Comparison of ENCODE assay signal across 26 mouse cellular contexts in the genomic region with DNA sequence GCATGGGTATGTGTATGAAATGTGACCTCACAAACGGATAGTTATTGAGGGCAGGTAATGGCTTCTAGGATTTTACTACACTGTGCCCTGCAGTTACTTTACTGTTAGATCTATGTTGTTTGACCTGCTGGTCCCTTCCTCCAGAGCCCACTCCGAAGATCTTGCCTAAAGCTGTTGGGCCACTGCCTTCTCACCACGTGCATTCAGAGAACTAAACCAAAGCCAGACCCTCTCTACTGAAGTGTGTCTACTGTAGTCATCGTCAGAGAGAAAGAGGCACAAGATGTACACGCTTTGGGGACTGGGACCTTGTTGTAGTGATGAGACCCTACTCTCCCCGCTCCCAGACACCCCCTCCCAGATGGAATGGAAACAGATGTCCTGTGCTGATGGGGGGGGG. TPM values are rescaled to one million over a fixed set of nuclear protein-coding genes. Genes with fewer than 3 reads are reported as not detected.
A peak's percentile ranks its signal among the peaks of the same experiment; 100 is the strongest.
DNase-seq lines count a peak whose midpoint lies in the region; ATAC-seq lines count a peak whose summit lies in the region.
"Had no signal": no experiment of that assay in that cellular context is flagged by ENCODE, and none has a peak within 500 bp of the region (broad histone marks: within the 10 kb centered on the region; RNA-seq: fewer than 3 reads in every experiment).

No protein-coding gene starts in this region.

- H3K36me3 ChIP-seq in forebrain, embryonic 11.5 days (ENCODE audit: control insufficient read depth, insufficient read depth, low read length), result no peaks in the 10 kb centered on the region
- H3K36me3 ChIP-seq in forebrain, embryonic 10.5 days (replicated peaks), result no peaks in the 10 kb centered on the region
- H3K36me3 ChIP-seq in heart, embryonic 10.5 days, result no peaks in the 10 kb centered on the region
- no peaks in the 10 kb centered on the region for H3K36me3 ChIP-seq in midbrain, embryonic 11.5 days (ENCODE audit: control insufficient read depth, insufficient read depth, low read length)
- H3K36me3 ChIP-seq in midbrain, embryonic 13.5 days, result no peaks in the 10 kb centered on the region
- H3K36me3 ChIP-seq: G1E had no signal

- H3K4me3 ChIP-seq in forebrain, embryonic 11.5 days (ENCODE audit: low read depth, low read length), result no peak overlapping the region
- H3K4me3 ChIP-seq in forebrain, embryonic 10.5 days, result no peak overlapping the region
- no peak overlapping the region for H3K4me3 ChIP-seq in heart, embryonic 10.5 days
- no peak overlapping the region for H3K4me3 ChIP-seq in midbrain, embryonic 11.5 days (ENCODE audit: low read depth, low read length)
- no peak overlapping the region for H3K4me3 ChIP-seq in midbrain, embryonic 13.5 days (replicated peaks)

- no peaks in the 10 kb centered on the region for H3K27me3 ChIP-seq in forebrain, embryonic 11.5 days (ENCODE audit: control insufficient read depth, insufficient read depth, low read length)
- H3K27me3 ChIP-seq in forebrain, embryonic 10.5 days (ENCODE audit: poor library complexity, severe bottlenecking), result no peaks in the 10 kb centered on the region
- no peaks in the 10 kb centered on the region for H3K27me3 ChIP-seq in heart, embryonic 10.5 days (ENCODE audit: insufficient read depth, poor library complexity, severe bottlenecking)
- H3K27me3 ChIP-seq in midbrain, embryonic 11.5 days (ENCODE audit: control insufficient read depth, insufficient read depth, low read length), result no peaks in the 10 kb centered on the region
- no peaks in the 10 kb centered on the region for H3K27me3 ChIP-seq in midbrain, embryonic 13.5 days
- H3K27me3 ChIP-seq: Patski had no signal

- no peak overlapping the region for H3K27ac ChIP-seq in forebrain, embryonic 11.5 days (ENCODE audit: low read depth, low read length)
- H3K27ac ChIP-seq in forebrain, embryonic 10.5 days, result no peak overlapping the region
- H3K27ac ChIP-seq in heart, embryonic 10.5 days, result no peak overlapping the region
- H3K27ac ChIP-seq in midbrain, embryonic 11.5 days (ENCODE audit: low read depth, low read length), result no peak overlapping the region
- H3K27ac ChIP-seq in midbrain, embryonic 13.5 days, result no peak overlapping the region

- no peaks in the 10 kb centered on the region for H3K9me3 ChIP-seq in forebrain, embryonic 11.5 days (ENCODE audit: control insufficient read depth, low read length)
- no peaks in the 10 kb centered on the region for H3K9me3 ChIP-seq in forebrain, embryonic 10.5 days
- H3K9me3 ChIP-seq in heart, embryonic 10.5 days, result no peaks in the 10 kb centered on the region
- H3K9me3 ChIP-seq in midbrain, embryonic 11.5 days (ENCODE audit: control insufficient read depth, low read length), result no peaks in the 10 kb centered on the region
- no peaks in the 10 kb centered on the region for H3K9me3 ChIP-seq in midbrain, embryonic 13.5 days

- DNase-seq in forebrain, embryonic 11.5 days (ENCODE audit: low spot score), result peak; percentile 32
- no peak for DNase-seq in forebrain, embryonic 10.5 days (ENCODE audit: extremely low spot score, low spot score)
- peak; percentile 71 for DNase-seq in heart, adult 11 months
- no peak for DNase-seq in heart, postnatal 14 days
- peak; percentile 31 for DNase-seq in heart, embryonic 10.5 days (ENCODE audit: low spot score)
- DNase-seq in heart, postnatal 25 days (ENCODE audit: low spot score), result no peak
- peak; percentile 60 for DNase-seq in midbrain, embryonic 11.5 days (ENCODE audit: low spot score, missing footprints)
- DNase-seq: adrenal gland, adult 2 months; adrenal gland, adult 8-10 months; adrenal gland, postnatal 10 days; adrenal gland, postnatal 14 days; adrenal gland, postnatal 25 days; adrenal gland, postnatal 36 days; B cell, adult 2 months; cerebellum, adult 11 months; cerebellum, adult 11-12 months had no signal

- H3K4me1 ChIP-seq in forebrain, embryonic 11.5 days (replicated peaks; ENCODE audit: control insufficient read depth, insufficient read depth, low read length), result peaks cover 3% of the 10 kb centered on the region; the same call in 1 of the 2 replicates
- peaks cover 13% of the 10 kb centered on the region for H3K4me1 ChIP-seq in forebrain, embryonic 10.5 days
- H3K4me1 ChIP-seq in heart, embryonic 10.5 days, result peaks cover 23% of the 10 kb centered on the region; the same call in 1 of the 2 replicates
- peaks cover 5% of the 10 kb centered on the region; the same call in 1 of the 2 replicates for H3K4me1 ChIP-seq in midbrain, embryonic 11.5 days (ENCODE audit: control insufficient read depth, insufficient read depth, low read length)
- H3K4me1 ChIP-seq in midbrain, embryonic 13.5 days (replicated peaks), result peaks cover 13% of the 10 kb centered on the region

- intact Hi-C loops in heart, postnatal 14 days (cut with DNase I), result no loop called here
- intact Hi-C loops in heart, postnatal 25 days (cut with DNase I), result loop anchor here (5.0 kb wide), 1 partner anchor 74 kb away; no protein-coding TSS in a partner anchor

- WGBS in forebrain, embryonic 11.5 days, result 87% methylated on average over 6 of the region's 6 CpGs
- WGBS in forebrain, embryonic 10.5 days, result 91% methylated on average over 6 of the region's 6 CpGs
- 74% methylated on average over 6 of the region's 6 CpGs for WGBS in heart, embryonic 10.5 days
- WGBS in midbrain, embryonic 11.5 days, result 79% methylated on average over 6 of the region's 6 CpGs
- 86% methylated on average over 6 of the region's 6 CpGs for WGBS in midbrain, embryonic 13.5 days

- H3K4me2 ChIP-seq in forebrain, embryonic 11.5 days (ENCODE audit: low read depth, low read length, severe bottlenecking), result no peak overlapping the region
- H3K4me2 ChIP-seq in midbrain, embryonic 11.5 days, result no peak overlapping the region
- no peak overlapping the region for H3K4me2 ChIP-seq in midbrain, embryonic 13.5 days (replicated peaks)

- H3K9ac ChIP-seq in forebrain, embryonic 11.5 days (ENCODE audit: low read length), result no peak overlapping the region
- H3K9ac ChIP-seq in midbrain, embryonic 11.5 days (ENCODE audit: low read length), result no peak overlapping the region
- H3K9ac ChIP-seq in midbrain, embryonic 13.5 days (replicated peaks), result no peak overlapping the region

- ATAC-seq in forebrain, embryonic 11.5 days (replicated peaks; ENCODE audit: low FRiP score), result no peak
- ATAC-seq in midbrain, embryonic 11.5 days (ENCODE audit: low FRiP score), result no peak
- no peak for ATAC-seq in midbrain, embryonic 13.5 days
- ATAC-seq: activated CD4-positive, CD25-positive, alpha-beta regulatory T cell, adult 4 months; CD4-positive, CD25-positive, alpha-beta regulatory T cell, adult 4 months; Patski had no signal

RNA-seq across cellular contexts. Expression of a gene that starts 3.4 kb away (rescaled TPM):
- not detected in 2 replicates for polyA plus RNA-seq in forebrain, embryonic 11.5 days (2014; fragmentation: Nextera tagmentation; extraction: Ambion mirVana)
- polyA plus RNA-seq in forebrain, embryonic 10.5 days (2016; fragmentation: Nextera tagmentation; extraction: Ambion mirVana), result not detected in 2 replicates
- total RNA-seq in heart, postnatal 14 days (2021), result not detected
- polyA plus RNA-seq in heart, embryonic 10.5 days (2016; fragmentation: Nextera tagmentation; extraction: Ambion mirVana), result 0.41 and 8.8 TPM in 2 replicates
- not detected for total RNA-seq in heart, postnatal 25 days (2021)
- not detected in 2 replicates for polyA plus RNA-seq in midbrain, embryonic 11.5 days (2014; fragmentation: Nextera tagmentation; extraction: Ambion mirVana)
- not detected in 2 replicates for polyA plus RNA-seq in midbrain, embryonic 13.5 days (2015; fragmentation: Nextera tagmentation; extraction: Ambion mirVana)
- total RNA-seq: adrenal gland, adult 18-20 months; adrenal gland, adult 8-10 months; adrenal gland, postnatal 36 days; CH12.LX; ES-E14; MEL had no signal
- polyA plus RNA-seq: activated CD4-positive, CD25-positive, alpha-beta regulatory T cell, adult 4 months; adrenal gland, adult 2 months; C2C12; CD4-positive, CD25-positive, alpha-beta regulatory T cell, adult 4 months; G1E; Patski had no signal

RNA-seq across cellular contexts. Expression of a gene that starts 29.4 kb away (rescaled TPM):
- 1.7 and 2.2 TPM in 2 replicates for polyA plus RNA-seq in forebrain, embryonic 11.5 days (2014; fragmentation: Nextera tagmentation; extraction: Ambion mirVana)
- 1.3 and 1.5 TPM in 2 replicates for polyA plus RNA-seq in forebrain, embryonic 10.5 days (2016; fragmentation: Nextera tagmentation; extraction: Ambion mirVana)
- total RNA-seq in heart, postnatal 14 days (2021), result under 1 TPM; 0.24 to 0.79 TPM
- 1.1 TPM in 2 replicates for polyA plus RNA-seq in heart, embryonic 10.5 days (2016; fragmentation: Nextera tagmentation; extraction: Ambion mirVana)
- under 1 TPM; 0.47 to 0.67 TPM for total RNA-seq in heart, postnatal 25 days (2021)
- 1.9 and 3.0 TPM in 2 replicates for polyA plus RNA-seq in midbrain, embryonic 11.5 days (2014; fragmentation: Nextera tagmentation; extraction: Ambion mirVana)
- polyA plus RNA-seq in midbrain, embryonic 13.5 days (2015; fragmentation: Nextera tagmentation; extraction: Ambion mirVana), result 2.5 and 2.6 TPM in 2 replicates
- total RNA-seq: CH12.LX, MEL had no signal
- polyA plus RNA-seq: G1E had no signal

RNA-seq across cellular contexts. Expression of a gene that starts 57.7 kb away (rescaled TPM):
- polyA plus RNA-seq in forebrain, embryonic 11.5 days (2014; fragmentation: Nextera tagmentation; extraction: Ambion mirVana), result 26.1 and 26.2 TPM in 2 replicates
- polyA plus RNA-seq in forebrain, embryonic 10.5 days (2016; fragmentation: Nextera tagmentation; extraction: Ambion mirVana), result 20.1 and 22.1 TPM in 2 replicates
- total RNA-seq in heart, postnatal 14 days (2021), result 10 to 100 TPM; 17.1 to 22.3 TPM
- 50.4 and 66.2 TPM in 2 replicates for polyA plus RNA-seq in heart, embryonic 10.5 days (2016; fragmentation: Nextera tagmentation; extraction: Ambion mirVana)
- total RNA-seq in heart, postnatal 25 days (2021), result 10 to 100 TPM; 19.3 to 23.4 TPM
- polyA plus RNA-seq in midbrain, embryonic 11.5 days (2014; fragmentation: Nextera tagmentation; extraction: Ambion mirVana), result 20.2 and 25.3 TPM in 2 replicates
- 4.0 and 4.8 TPM in 2 replicates for polyA plus RNA-seq in midbrain, embryonic 13.5 days (2015; fragmentation: Nextera tagmentation; extraction: Ambion mirVana)
- total RNA-seq: CH12.LX, G1E, MEL had no signal

Comparison
In these comparisons a context has a peak if more than half of its experiments do, and no peak if none do; other contexts are left out.
1. DNase-seq: peak in forebrain, embryonic 11.5 days (single experiment), heart, adult 11 months (single experiment), heart, embryonic 10.5 days (single experiment) and midbrain, embryonic 11.5 days (single experiment); none in forebrain, embryonic 10.5 days (single experiment), heart, postnatal 14 days (0 of 2) and heart, postnatal 25 days (single experiment).